Mouse (Mus musculus) liver, embryonic 14.5 days (tissue): ENCODE data around the gene Fbxo3. TPM values are rescaled to one million over a fixed set of nuclear protein-coding genes. Genes with fewer than 3 reads are reported as not detected.
A peak's percentile ranks its signal among the peaks of the same experiment; 100 is the strongest.
"Not testable (repeated sequence)": the region's sequence is repeated elsewhere in the genome, so short reads cannot be mapped to it uniquely, and the experiment has no call there.

Source experiments
- ATAC-seq: fragments of 200-750 bp; cut with Nextera tagmentation; 2 replicates; pipeline ENCODE4 v1.8.0; 2017; ENCODE audit warnings: moderate number of reproducible peaks, mild to moderate bottlenecking, moderate library complexity; ENCODE audit not compliant: insufficient read depth
- DNase-seq, 3 experiments: peaks; one replicate each; pipeline ENCODE4 v3.0.0-alpha.2; 2012 to 2013; ENCODE audit warnings: low read depth in 3 of 3, low spot score in 3 of 3
- H3K27ac ChIP-seq: fragments of 300-500 bp; sonication (generic); 2 replicates; pipeline ENCODE4 v1.5.1; 2014; ENCODE audit warnings: moderate library complexity, mild to moderate bottlenecking, control low read depth, inconsistent platforms
- H3K27me3 ChIP-seq: fragments of 300-500 bp; sonication (generic); 2 replicates; pipeline ENCODE4 v1.6.1; 2014; ENCODE audit warnings: mild to moderate bottlenecking, low read length, moderate library complexity; ENCODE audit not compliant: control insufficient read depth, insufficient read depth
- H3K36me3 ChIP-seq: fragments of 300-500 bp; sonication (generic); replicated peaks from 2 replicates; pipeline ENCODE4 v1.6.1; 2014; ENCODE audit warnings: low read depth; ENCODE audit not compliant: control insufficient read depth, insufficient read depth
- H3K4me1 ChIP-seq, 2 experiments: fragments of 200-500 bp in 1 of 2; fragments of 300-500 bp in 1 of 2; sonication (generic) in 1 of 2; replicated peaks; 2 replicates each; pipeline ENCODE4 v1.6.1; 2012 to 2014; ENCODE audit warnings: antibody characterized with exemption in 1 of 2, inconsistent platforms in 1 of 2, low read length in 1 of 2; ENCODE audit not compliant: control insufficient read depth in 2 of 2, insufficient read depth in 2 of 2
- H3K4me2 ChIP-seq: fragments of 300-500 bp; sonication (generic); 2 replicates; pipeline ENCODE4 v1.6.1; 2014; ENCODE audit warnings: low read depth, mild to moderate bottlenecking, control low read depth, moderate library complexity
- H3K4me3 ChIP-seq, 2 experiments: fragments of 200-500 bp in 1 of 2; fragments of 300-500 bp in 1 of 2; sonication (generic) in 1 of 2; 2 replicates each; pipeline ENCODE4 v1.5.1; 2012 to 2014; ENCODE audit warnings: low read depth in 2 of 2, low read length in 2 of 2, mild to moderate bottlenecking in 2 of 2, control low read depth in 1 of 2, inconsistent platforms in 1 of 2, moderate library complexity in 1 of 2; ENCODE audit not compliant: insufficient read depth in 1 of 2
- H3K9ac ChIP-seq: fragments of 300-500 bp; sonication (generic); replicated peaks from 2 replicates; pipeline ENCODE4 v1.6.1; 2014; ENCODE audit warnings: mild to moderate bottlenecking, control low read depth, moderate library complexity
- H3K9me3 ChIP-seq: fragments of 300-500 bp; sonication (generic); 2 replicates; pipeline ENCODE4 v1.6.1; 2016; ENCODE audit warnings: low read length, mixed read lengths; ENCODE audit not compliant: control insufficient read depth
- CTCF ChIP-seq: IDR thresholded peaks from 2 replicates; pipeline ENCODE4 v1.5.1; 2016; ENCODE audit warnings: antibody characterized with exemption, low read depth, control low read depth
- EP300 ChIP-seq: IDR thresholded peaks from 2 replicates; pipeline ENCODE4 v1.6.1; 2016; ENCODE audit warnings: antibody characterized with exemption, low read depth
- WGBS: fragments of 180-500 bp; shearing (Covaris S2); extraction: QIAGEN DNeasy Blood & Tissue Kit; methylation state at CpG from one replicate; pipeline ENCODE4 v1.1.7; 2014; ENCODE audit not compliant: insufficient replicate concordance; 5-methylcytosine and 5-hydroxymethylcytosine counted together
- polyA plus RNA-seq, 2 experiments: library from polyadenylated mRNA; depleted of rRNA in 1 of 2; stranded (reverse) in 1 of 2; unstranded in 1 of 2; fragments of >200 nt; fragmentation: Nextera tagmentation in 1 of 2; extraction: Ambion mirVana in 1 of 2; gene quantifications; 2 replicates each; pipeline versions ENCODE4 v1.2.1 to v1.2.3; 2012 to 2014

The Fbxo3 gene
- polyA plus RNA-seq, 2 experiments: 28.7 to 45.9 TPM

DNA sequence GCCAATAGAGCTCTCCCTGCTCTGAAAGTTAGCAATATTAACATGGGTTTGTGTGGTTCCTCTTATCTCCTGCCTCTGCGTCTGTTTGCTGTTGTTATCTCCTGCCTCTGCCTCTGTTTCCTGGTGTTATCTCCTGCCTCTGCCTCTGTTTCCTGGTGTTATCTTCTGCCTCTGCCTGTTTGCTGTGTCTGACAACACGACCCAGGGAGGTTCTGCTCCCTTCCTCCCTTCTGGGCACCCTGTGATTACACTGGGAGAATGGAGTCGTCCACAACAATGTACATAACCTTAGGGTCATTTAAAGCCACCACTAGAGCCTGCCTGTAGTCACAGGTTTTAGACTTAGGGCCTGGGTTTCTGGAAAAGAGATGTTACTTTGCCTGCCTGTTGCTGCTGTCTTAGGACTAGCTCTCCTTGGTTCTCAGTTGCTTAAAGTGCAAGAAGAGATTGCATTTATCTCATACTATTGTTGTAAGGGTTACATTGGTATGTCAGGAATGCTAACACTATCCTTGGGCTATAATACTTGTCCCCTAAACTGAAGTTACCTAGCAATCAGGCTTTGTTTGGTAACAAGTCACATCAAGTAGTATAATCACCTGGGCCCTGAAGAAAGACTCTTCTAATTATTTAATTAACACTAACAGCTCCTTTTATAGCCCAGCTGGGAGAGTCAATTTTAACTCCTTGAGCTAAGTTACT lies 71.2 kb downstream of the Fbxo3 start:
- peak overlapping the region; percentile 49 to 84 for H3K4me3 ChIP-seq

DNA sequence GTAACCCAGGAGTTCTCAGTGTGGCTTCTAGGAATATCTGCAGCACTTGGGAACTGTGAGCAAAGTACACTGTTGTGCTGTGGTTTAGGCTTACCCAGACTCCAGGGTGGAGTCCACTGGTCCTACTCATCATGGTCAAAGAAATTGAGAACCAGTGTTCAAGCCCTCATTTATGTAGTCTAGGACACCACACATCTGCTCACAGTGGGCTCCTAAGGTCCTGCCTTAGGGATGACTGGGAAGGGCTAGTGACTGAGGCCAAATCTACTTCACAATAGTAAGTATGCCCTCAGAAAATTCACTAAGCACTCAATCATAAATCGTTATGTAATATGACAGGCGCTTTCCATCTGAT lies 71.7 kb downstream of the Fbxo3 start:
- WGBS: 82% methylated on average over 2 of the region's 2 CpGs
- H3K36me3 ChIP-seq: peaks cover 11% of the 10 kb centered on the region
- peak overlapping the region; percentile 78 for H3K4me2 ChIP-seq
- no peak for ATAC-seq
- H3K4me3 ChIP-seq: peak overlapping the region; percentile 37 to 84
- peak overlapping the region; percentile 64 for H3K9ac ChIP-seq
- no peaks in the 10 kb centered on the region for H3K27me3 ChIP-seq
- peak overlapping the region; percentile 91 for H3K27ac ChIP-seq
- peaks cover 33 to 49% of the 10 kb centered on the region in 2 experiments for H3K4me1 ChIP-seq
- DNase-seq: no peak
- no peak for TF ChIP-seq EP300
- no peak for TF ChIP-seq CTCF
- H3K9me3 ChIP-seq: no peaks in the 10 kb centered on the region

More for the DNA sequence above, 71.2 kb downstream of the Fbxo3 start:
- Histone ChIP-seq H3K9ac (peak overlapping the region; percentile 64), H3K4me2 (peak overlapping the region; percentile 78), H3K27me3 (no peaks in the 10 kb centered on the region), H3K4me1 (peaks cover 34 to 52% of the 10 kb centered on the region in 2 experiments), H3K27ac (peak overlapping the region; percentile 91), H3K9me3 (no peaks in the 10 kb centered on the region), H3K36me3 (peaks cover 11% of the 10 kb centered on the region)
- DNase-seq (peak in 1 of 3 experiments; percentile 75), ATAC-seq (peak; percentile 90)
- 2% methylated on average over 3 of the region's 3 CpGs for WGBS
- TF ChIP-seq CTCF: no peak
- peak; percentile 99 for TF ChIP-seq EP300

- peaks cover 33 to 52% of the 10 kb centered on the region in 2 experiments for H3K4me1 ChIP-seq
- H3K4me3 ChIP-seq: peak overlapping the region; percentile 14 to 26; a peak in 3 of 4 replicates
- H3K4me2 ChIP-seq: peak overlapping the region; percentile 78
- H3K9ac ChIP-seq: peak overlapping the region; percentile 53
- no peaks in the 10 kb centered on the region for H3K27me3 ChIP-seq
- no peak for DNase-seq
- H3K36me3 ChIP-seq: peaks cover 11% of the 10 kb centered on the region
- peak overlapping the region; percentile 91 for H3K27ac ChIP-seq
- TF ChIP-seq EP300 (peak; percentile 41), CTCF (no peak)
- no peak for ATAC-seq
- H3K9me3 ChIP-seq: no peaks in the 10 kb centered on the region
- WGBS: 26% methylated on average over 1 of the region's 1 CpGs
These were observed 72.4 kb downstream of the Fbxo3 start for GRCm38 (mm10) chr2:104099946-104100345.

DNA sequence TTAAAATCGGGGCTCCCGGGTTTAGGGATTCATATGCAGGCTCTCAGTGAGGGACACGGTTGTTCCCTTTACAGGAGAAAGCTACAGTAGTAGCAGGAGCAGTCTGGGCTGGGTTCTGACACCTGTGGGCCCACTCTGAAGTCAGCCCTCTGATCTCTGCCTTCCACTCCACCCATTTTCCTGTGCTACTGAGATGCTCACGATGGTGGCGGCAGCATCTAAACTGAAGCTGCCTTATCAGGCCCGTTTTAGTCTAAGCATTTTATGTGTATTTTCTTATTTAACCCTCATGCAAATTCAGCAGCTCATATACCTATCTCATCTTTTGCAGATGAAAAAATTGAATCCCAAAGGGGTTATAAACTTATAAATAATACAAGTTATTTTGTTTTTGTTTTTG lies 77.3 kb downstream of the Fbxo3 start:
- no peak for DNase-seq
- Histone ChIP-seq H3K4me2 (no peak overlapping the region), H3K27ac (no peak overlapping the region), H3K4me1 (peaks cover 19 to 32% of the 10 kb centered on the region in 2 experiments), H3K27me3 (no peaks in the 10 kb centered on the region), H3K9ac (no peak overlapping the region), H3K36me3 (peaks cover 23% of the 10 kb centered on the region), H3K9me3 (no peaks in the 10 kb centered on the region), H3K4me3 (no peak overlapping the region)
- no peak for TF ChIP-seq EP300
- TF ChIP-seq CTCF: no peak
- WGBS: 75% methylated on average over 6 of the region's 6 CpGs
- no peak for ATAC-seq

DNA sequence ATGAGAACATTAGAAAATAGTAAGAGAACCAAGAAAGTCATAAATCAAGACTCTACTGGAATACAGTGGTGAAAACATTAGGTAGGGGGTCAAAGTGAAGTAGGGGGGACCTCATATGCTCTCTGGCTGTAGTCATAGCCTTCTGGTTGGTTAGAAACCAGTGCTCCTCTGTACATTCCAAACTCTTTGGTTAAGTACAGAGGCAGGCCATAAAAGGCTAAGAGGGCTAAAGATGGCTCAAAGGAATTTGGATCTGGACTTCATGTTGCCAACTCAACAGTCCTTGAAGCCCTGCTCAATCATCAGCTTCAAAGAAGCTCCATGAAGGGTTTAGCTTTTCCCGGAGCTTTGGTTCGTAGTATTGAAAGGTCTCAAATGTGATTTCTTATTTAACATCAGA lies 81.5 kb downstream of the Fbxo3 start:
- 92% methylated on average over 2 of the region's 2 CpGs for WGBS
- not testable (repeated sequence) for H3K9ac ChIP-seq, H3K27me3 ChIP-seq

More for the DNA sequence above, 81.5 kb downstream of the Fbxo3 start:
- not testable (repeated sequence) for ATAC-seq, H3K27ac ChIP-seq, DNase-seq, H3K4me2 ChIP-seq, H3K4me3 ChIP-seq, H3K9me3 ChIP-seq
- H3K4me1 ChIP-seq: peaks cover 9 to 27% of the 10 kb centered on the region in 2 experiments
- H3K36me3 ChIP-seq: peaks cover 23% of the 10 kb centered on the region
